Mouse (Mus musculus): Measurements from ENCODE around the gene Olfr287. TPM values are rescaled to one million over a fixed set of nuclear protein-coding genes. Genes with fewer than 3 reads are reported as not detected.

The Olfr287 gene
- total and polyA plus RNA-seq, 3 experiments: not detected

- TF ChIP-seq POLR2A (IDR thresholded peaks at IDR 0.05; ENCODE audit: low read depth, low read length) (peak; percentile 41; the same call in 1 of the 2 replicates), EP300 (IDR thresholded peaks at IDR 0.05; ENCODE audit: low read length) (no peak), HCFC1 (IDR thresholded peaks at IDR 0.05; ENCODE audit: low read depth, low read length) (no peak)
These were observed 39.6 kb downstream of the Olfr287 start (continued) for GRCm38 (mm10) chr15:98181132-98181711.

GRCm38 (mm10) chr15:98180567-98181131, 40.2 kb downstream of the Olfr287 start:
- Histone ChIP-seq H3K4me2 (ENCODE audit: insufficient read depth, low read depth, poor library complexity, severe bottlenecking) (peak overlapping the region; percentile 88), H3K9ac (ENCODE audit: insufficient read depth, low read depth) (peak overlapping the region; percentile 4; the same call in 1 of the 2 replicates), H3K9me3 (replicated peaks; ENCODE audit: low read length) (no peaks in the 10 kb centered on the region), H3K4me1 (ENCODE audit: control insufficient read depth in 1 of 2, insufficient read depth in 2 of 2) (peaks cover 0 to 19% of the 10 kb centered on the region in 2 experiments; a peak in 2 of 4 replicates), H3K27me3 (replicated peaks) (peaks cover 88% of the 10 kb centered on the region), H3K27ac (ENCODE audit: insufficient read depth, low read depth) (no peak overlapping the region), H3K4me3 (replicated peaks in 1 of 3; ENCODE audit: low read depth in 2 of 3, low read length in 2 of 3, poor library complexity in 1 of 3) (peak overlapping the region; percentile 58 to 59 (median 59)), H3K36me3 (replicated peaks in 1 of 2; ENCODE audit: control insufficient read depth in 1 of 2, insufficient read depth in 1 of 2, low read length in 1 of 2) (no peaks in the 10 kb centered on the region), H3K79me2 (replicated peaks; ENCODE audit: control insufficient read depth, extremely low read depth, insufficient read depth, poor library complexity, severe bottlenecking) (no peaks in the 10 kb centered on the region)
- dilution Hi-C loops (cut with MboI; ENCODE audit: extremely low pct_ligation_motif_present, extremely low pct_unique_long_range_greater_than_20kb, low sequenced_read_pairs) (no loop called here), in situ Hi-C loops (cut with MboI; ENCODE audit: low pct_ligation_motif_present, low pct_unique_long_range_greater_than_20kb, low sequenced_read_pairs) (loop anchor here (10.0 kb wide), 3 partner anchors 204 to 324 kb away; partner anchors contain the start of gene Olfr283)
- TF ChIP-seq SIN3A (IDR thresholded peaks at IDR 0.05; ENCODE audit: low read length) (no peak), HCFC1 (IDR thresholded peaks at IDR 0.05; ENCODE audit: low read depth, low read length) (no peak), POLR2A (IDR thresholded peaks at IDR 0.05; ENCODE audit: low read depth, low read length) (no peak), JUND (conservative IDR thresholded peaks at IDR 0.05; ENCODE audit: low read depth, low read length) (no peak), CHD2 (IDR thresholded peaks at IDR 0.05; ENCODE audit: low read length) (no peak), KAT2A (IDR thresholded peaks at IDR 0.05; ENCODE audit: insufficient replicate concordance, low read length) (no peak), MXI1 (IDR thresholded peaks at IDR 0.05; ENCODE audit: low read depth, low read length) (no peak), ZKSCAN1 (IDR thresholded peaks at IDR 0.05; ENCODE audit: borderline replicate concordance, low read depth, low read length) (no peak), NELFE (IDR thresholded peaks at IDR 0.05; ENCODE audit: low read depth, low read length) (no peak), ZMIZ1 (IDR thresholded peaks at IDR 0.05; ENCODE audit: low read depth, low read length) (no peak), USF1 (IDR thresholded peaks at IDR 0.05; ENCODE audit: low read depth, low read length) (no peak)
- no peak for DNase-seq (ENCODE audit: extremely low read depth)

GRCm38 (mm10) chr15:98177320-98177719, 43.5 kb downstream of the Olfr287 start:
- TF ChIP-seq MEF2A (IDR thresholded peaks at IDR 0.05; ENCODE audit: borderline replicate concordance, low read depth, low read length): no peak
- peak; percentile 94 for TF ChIP-seq CHD2 (IDR thresholded peaks at IDR 0.05; ENCODE audit: low read length)
- Histone ChIP-seq H3K79me2 (replicated peaks; ENCODE audit: control insufficient read depth, extremely low read depth, insufficient read depth, poor library complexity, severe bottlenecking) (no peaks in the 10 kb centered on the region), H3K4me3 (replicated peaks in 1 of 3; ENCODE audit: low read depth in 2 of 3, low read length in 2 of 3, poor library complexity in 1 of 3) (no peak overlapping the region), H3K9ac (ENCODE audit: insufficient read depth, low read depth) (no peak overlapping the region), H3K4me1 (ENCODE audit: control insufficient read depth in 1 of 2, insufficient read depth in 2 of 2) (peaks cover 0 to 17% of the 10 kb centered on the region in 2 experiments; a peak in 2 of 4 replicates), H3K4me2 (ENCODE audit: insufficient read depth, low read depth, poor library complexity, severe bottlenecking) (no peak overlapping the region), H3K27ac (ENCODE audit: insufficient read depth, low read depth) (no peak overlapping the region), H3K27me3 (replicated peaks) (peaks cover 81% of the 10 kb centered on the region), H3K9me3 (replicated peaks; ENCODE audit: low read length) (no peaks in the 10 kb centered on the region), H3K36me3 (replicated peaks in 1 of 2; ENCODE audit: control insufficient read depth in 1 of 2, insufficient read depth in 1 of 2, low read length in 1 of 2) (no peaks in the 10 kb centered on the region)
- in situ Hi-C loops (cut with MboI; ENCODE audit: low pct_ligation_motif_present, low pct_unique_long_range_greater_than_20kb, low sequenced_read_pairs): no loop called here
- dilution Hi-C loops (cut with MboI; ENCODE audit: extremely low pct_ligation_motif_present, extremely low pct_unique_long_range_greater_than_20kb, low sequenced_read_pairs): no loop called here
- DNase-seq (ENCODE audit: extremely low read depth): no peak
